ENCODE assay signal across 7 mouse cellular contexts in the genomic region with DNA sequence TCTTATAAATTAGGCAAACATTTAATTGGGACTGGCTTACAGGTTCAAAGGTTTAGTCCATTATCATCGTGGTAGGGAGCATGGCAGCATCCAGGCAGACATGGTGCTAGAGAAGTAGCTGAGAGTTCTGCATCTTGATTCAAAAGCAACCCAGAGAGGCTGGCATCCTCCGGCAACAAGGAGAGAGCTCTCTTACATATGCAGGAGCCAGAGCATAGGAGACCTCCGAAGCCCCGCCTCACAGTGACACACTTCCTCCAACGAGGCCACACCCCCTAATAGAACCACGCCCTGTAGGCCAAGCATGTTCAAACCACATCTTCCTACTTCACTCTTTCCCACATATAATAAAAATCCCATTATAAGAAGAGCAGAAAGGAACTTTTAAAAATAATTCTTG.
DNase-seq lines count a peak whose midpoint lies in the region; ATAC-seq and TF ChIP-seq lines count a peak whose summit lies in the region.

No protein-coding gene starts in this region.

- no peaks in the 10 kb centered on the region for H3K36me3 ChIP-seq in testis, adult 2 months (ENCODE audit: control insufficient read depth, insufficient read depth, low read length)
- no peaks in the 10 kb centered on the region for H3K36me3 ChIP-seq in embryonic facial prominence, embryonic 15.5 days

- no peak for TF ChIP-seq CTCF in testis, adult 2 months (IDR thresholded peaks at IDR 0.05; ENCODE audit: control insufficient read depth, insufficient read depth, insufficient replicate concordance, low read depth, low read length)

- TF ChIP-seq POLR2A in testis, adult 2 months (IDR thresholded peaks at IDR 0.05; ENCODE audit: control insufficient read depth, low read depth, low read length) = peak; percentile 41; the same call in 1 of the 2 replicates

- H3K27ac ChIP-seq in testis, adult 2 months (ENCODE audit: control insufficient read depth, insufficient read depth, low read depth, low read length) = no peak overlapping the region
- H3K27ac ChIP-seq in embryonic facial prominence, embryonic 15.5 days (replicated peaks) = no peak overlapping the region; the same call in 1 of the 2 replicates

- no peaks in the 10 kb centered on the region for H3K9me3 ChIP-seq in embryonic facial prominence, embryonic 15.5 days (replicated peaks)

- DNase-seq in testis, postnatal 14 days (ENCODE audit: low spot score) = no peak
- peak; percentile 43 to 62 for DNase-seq in kidney, postnatal 25 days
- peak; percentile 62 for DNase-seq in retina, postnatal 1 day
- DNase-seq in frontal cortex, postnatal 36 days (ENCODE audit: low spot score in 2 of 2) = no peak

- peak overlapping the region; percentile 82 for H3K4me3 ChIP-seq in testis, adult 2 months (ENCODE audit: control insufficient read depth, low read depth, low read length)
- peak overlapping the region; percentile 35 for H3K4me3 ChIP-seq in embryonic facial prominence, embryonic 15.5 days (replicated peaks)

- 54% methylated on average over 6 of the region's 6 CpGs for WGBS in embryonic facial prominence, embryonic 15.5 days

- no peak overlapping the region for H3K9ac ChIP-seq in embryonic facial prominence, embryonic 15.5 days

- peaks cover 15% of the 10 kb centered on the region for H3K4me1 ChIP-seq in testis, adult 2 months (ENCODE audit: control insufficient read depth, insufficient read depth, low read length)
- H3K4me1 ChIP-seq in embryonic facial prominence, embryonic 15.5 days = no peaks in the 10 kb centered on the region

- ATAC-seq in embryonic facial prominence, embryonic 15.5 days (ENCODE audit: insufficient number of reproducible peaks, low FRiP score, low TSS enrichment, low read depth) = peak; percentile 63; the same call in 1 of the 2 replicates
- no peak for ATAC-seq in inflammation-experienced regulatory T-cells, adult 6 months

- H3K4me2 ChIP-seq in embryonic facial prominence, embryonic 15.5 days (replicated peaks) = peak overlapping the region; percentile 42

- no peaks in the 10 kb centered on the region for H3K27me3 ChIP-seq in testis, adult 2 months (ENCODE audit: control insufficient read depth, insufficient read depth, low read length)
- no peaks in the 10 kb centered on the region for H3K27me3 ChIP-seq in embryonic facial prominence, embryonic 15.5 days

Comparison
In these comparisons a context has a peak if more than half of its experiments do, and no peak if none do; other contexts are left out.
1. DNase-seq: peak in kidney, postnatal 25 days (2 of 2) and retina, postnatal 1 day (single experiment); none in testis, postnatal 14 days (single experiment) and frontal cortex, postnatal 36 days (0 of 2).